Mouse (Mus musculus) cerebellum, postnatal 14 days (tissue): Measurements from ENCODE around the gene Gm10097.
A peak's percentile ranks its signal among the peaks of the same experiment; 100 is the strongest.

Experiments used
- DNase-seq, 2 experiments: peaks; one replicate each; pipeline ENCODE4 v3.0.0; 2021; ENCODE audit warnings: mixed read lengths in 2 of 2

Gm10097 gene

DNA sequence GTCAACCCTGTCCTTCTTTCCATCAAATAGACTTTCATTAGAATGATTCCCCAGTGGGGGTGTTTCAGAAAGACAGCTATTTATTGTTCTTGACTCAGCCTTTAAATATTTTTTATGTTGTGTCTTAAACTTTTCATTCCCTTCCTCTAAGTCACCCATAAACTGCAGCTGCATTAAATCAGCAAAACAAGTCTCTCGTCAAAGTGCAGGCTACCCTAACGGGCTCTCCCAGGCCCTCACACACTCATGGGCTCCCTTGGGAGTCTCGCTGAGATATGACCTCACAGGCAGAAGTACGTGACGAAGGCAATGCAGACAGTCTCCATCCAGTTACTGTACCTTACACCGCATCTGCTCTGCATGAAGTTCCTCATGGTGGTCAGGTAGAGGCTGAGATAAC, 17.3 kb downstream of the Gm10097 start:
- no peak for DNase-seq

DNA sequence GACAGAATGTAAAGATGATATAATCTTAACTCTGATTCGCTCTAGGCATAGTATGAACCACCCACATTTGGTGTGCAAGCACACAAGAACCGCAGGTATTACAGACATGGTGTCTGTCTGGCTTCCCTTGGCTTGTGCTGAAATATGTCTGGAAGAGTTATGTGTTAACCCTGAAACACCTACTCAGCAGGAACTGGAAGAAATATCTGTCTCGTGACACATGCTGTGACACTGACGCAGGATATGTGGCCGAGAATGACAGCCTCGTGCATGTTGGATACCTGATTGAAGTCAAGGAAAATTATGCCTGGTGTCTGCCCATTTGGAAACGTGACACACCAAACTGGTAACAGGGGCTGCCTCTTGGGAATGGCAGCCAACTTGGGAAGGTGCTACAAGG, 18.3 kb downstream of the Gm10097 start:
- DNase-seq: no peak

DNA sequence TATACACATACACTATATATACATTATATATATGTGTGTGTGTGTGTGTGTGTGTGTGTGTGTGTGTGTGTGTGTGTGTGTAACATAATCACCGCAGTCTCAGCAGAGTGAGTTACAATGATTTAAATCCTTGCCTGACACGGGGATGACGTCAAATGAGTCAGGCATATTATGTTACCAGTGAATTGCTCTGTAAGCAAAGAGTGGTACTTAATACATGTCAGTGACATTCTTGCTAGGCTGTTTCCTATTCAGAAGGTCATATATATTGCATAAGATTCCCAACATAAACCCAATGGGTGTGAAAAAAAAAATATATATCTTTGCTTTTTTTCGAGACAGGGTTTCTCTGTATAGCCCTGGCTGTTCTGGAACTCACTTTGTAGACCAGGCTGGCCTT, 20.1 kb downstream of the Gm10097 start:
- DNase-seq: no peak

DNA sequence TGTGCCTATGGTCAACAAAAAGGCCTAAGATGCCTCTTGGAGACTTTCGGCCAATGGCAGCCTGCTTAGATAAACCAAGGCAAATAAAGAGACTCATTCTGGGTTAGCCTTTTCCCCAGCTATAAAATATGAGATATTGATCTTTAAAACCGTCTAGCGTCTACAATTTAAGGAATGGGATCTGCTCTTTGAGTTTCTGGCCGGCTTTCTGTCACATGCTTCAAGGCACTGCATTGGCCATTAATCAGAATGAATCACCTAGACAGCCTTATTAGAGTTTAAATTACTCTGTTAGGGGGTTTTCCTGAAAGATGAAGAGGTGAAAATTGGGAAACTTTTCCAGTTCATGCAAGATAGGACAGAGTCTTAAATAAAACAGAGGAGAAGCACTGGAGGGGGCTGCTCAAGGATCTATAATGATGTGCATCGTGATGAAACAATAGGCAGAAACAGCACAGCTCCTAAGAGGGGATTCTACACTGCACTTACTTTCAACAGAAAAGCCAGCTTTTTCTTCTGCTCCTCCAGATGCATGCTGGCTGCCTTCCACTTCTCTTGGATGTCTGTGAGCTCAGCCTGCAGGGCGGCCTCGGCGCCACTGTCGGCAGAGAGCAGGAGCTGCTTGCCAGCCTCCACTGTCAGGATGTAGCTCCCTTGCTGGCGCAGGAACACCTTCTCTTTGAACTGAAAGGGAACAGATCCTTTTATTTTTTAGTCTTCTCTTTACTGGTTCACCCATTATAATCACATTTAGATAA, 28.2 kb downstream of the Gm10097 start:
- peak; percentile 30 to 37 for DNase-seq

DNA sequence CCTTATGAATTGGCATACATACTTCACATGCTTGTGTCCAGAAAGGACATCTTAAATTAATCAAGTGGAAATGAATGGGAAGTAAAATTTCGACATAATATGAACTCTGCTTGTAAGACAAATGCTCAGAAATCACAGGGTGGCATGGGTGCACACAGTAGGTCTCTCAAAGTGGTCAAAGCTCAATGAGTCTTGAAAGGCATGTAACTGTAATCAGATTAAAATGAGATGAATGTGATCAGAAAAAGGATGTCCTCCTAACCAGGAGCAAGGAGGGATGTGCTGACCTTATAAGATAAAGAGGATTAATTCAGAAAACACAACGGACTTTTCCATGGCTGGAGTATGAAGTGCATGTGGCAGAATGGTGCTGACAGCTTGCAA, 28.8 kb downstream of the Gm10097 start:
- DNase-seq: no peak

DNA sequence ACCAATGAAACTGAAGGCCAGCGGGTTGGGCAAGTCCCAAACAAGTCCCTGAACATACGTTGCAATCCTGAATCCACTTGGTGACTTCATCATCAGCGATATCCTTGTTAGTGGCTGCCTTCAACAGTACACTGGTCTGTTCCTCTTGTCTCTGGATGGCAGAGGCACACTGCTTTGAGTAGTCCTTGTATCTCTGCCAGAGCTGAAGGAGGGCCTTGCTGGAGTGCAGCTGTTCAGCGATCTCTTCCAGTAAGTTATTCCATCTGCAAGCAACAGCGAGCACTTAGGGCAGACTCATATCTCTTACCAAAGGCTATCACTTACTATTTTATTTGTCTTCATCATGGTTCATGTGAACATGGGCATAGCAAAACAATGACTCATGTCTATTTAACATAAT, 41.8 kb downstream of the Gm10097 start:
- DNase-seq: no peak

DNA sequence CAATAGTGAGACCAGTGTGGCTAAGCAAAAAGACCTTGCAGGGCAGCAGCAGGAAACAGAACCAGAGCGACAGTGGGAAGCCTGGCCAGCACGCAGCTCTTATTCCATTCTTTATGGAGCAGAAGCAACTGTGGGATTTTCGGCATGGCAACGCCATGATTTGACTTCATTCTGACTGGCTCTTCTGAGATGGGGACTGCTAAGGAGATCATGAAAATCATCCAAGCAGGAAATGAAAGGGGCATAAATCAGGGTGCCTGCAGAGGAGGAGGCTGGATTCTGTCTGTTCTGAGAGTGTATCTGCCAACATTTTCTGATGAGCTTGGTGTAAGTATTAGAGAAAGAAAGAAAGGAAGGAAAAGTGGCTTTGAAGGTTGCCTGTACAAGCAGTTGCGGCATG, 47.2 kb downstream of the Gm10097 start:
- no peak for DNase-seq

DNA sequence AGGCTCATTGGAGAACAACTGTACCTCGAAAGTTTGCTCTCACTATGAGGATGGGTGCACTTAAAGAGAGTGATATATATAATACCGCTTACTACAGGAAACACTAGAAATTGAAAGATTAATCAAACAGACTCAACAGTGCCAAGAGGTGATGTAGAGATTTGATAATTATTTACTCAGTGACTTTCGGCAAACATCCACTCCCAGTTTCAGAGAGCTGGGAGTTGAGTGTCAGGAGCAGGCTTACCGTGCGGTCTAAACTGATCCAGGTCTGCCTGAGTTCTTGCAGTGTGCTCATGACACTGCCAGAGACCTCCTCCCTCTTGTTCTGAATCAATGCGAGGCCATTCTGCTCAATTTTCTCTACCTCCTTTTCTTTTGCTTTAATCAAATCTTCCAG, 47.7 kb downstream of the Gm10097 start:
- no peak for DNase-seq
